Mouse (Mus musculus) G1E-ER4 (cell line): Measurements from ENCODE around the gene Gm6370. TPM values are rescaled to one million over a fixed set of nuclear protein-coding genes. Genes with fewer than 3 reads are reported as not detected.
"Not testable (repeated sequence)": the region's sequence is repeated elsewhere in the genome, so short reads cannot be mapped to it uniquely, and the experiment has no call there.

ENCODE experiments used
- GATA1 ChIP-seq: IDR thresholded peaks from one replicate; pipeline ENCODE4 v1.8.0; 2012; ENCODE audit warnings: low read length, inconsistent platforms
- polyA plus RNA-seq: library from polyadenylated mRNA; stranded (reverse); fragments of >175 nt; gene quantifications from 2 replicates; pipeline ENCODE4 v1.2.3, GENCODE M21; 2012

The Gm6370 gene
- not detected in 2 replicates for polyA plus RNA-seq

DNA sequence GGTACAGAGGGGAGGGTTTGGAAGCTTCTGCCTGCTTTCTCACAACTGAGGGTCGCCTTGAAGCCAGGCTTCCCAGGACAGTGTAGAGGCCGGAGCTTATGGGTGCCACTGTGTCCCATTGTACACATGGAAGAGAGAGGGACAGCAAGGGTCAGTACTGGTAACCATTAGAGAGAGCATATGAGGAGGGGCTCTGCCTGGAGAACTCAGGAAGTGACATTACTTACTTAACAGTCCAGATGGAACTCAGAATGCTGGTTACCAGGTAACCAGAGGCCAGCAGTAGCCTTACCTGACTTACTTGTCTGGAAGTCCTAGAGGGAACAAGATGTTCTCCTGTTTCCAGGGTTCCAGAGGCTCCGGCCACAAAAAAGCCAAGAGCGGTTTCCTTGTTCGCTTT is at the start of gene Gm6370:
Gm6370 (plus strand) TSS at position 301 of the 400 bp plus-strand sequence.
- not testable (repeated sequence) for TF ChIP-seq GATA1

DNA sequence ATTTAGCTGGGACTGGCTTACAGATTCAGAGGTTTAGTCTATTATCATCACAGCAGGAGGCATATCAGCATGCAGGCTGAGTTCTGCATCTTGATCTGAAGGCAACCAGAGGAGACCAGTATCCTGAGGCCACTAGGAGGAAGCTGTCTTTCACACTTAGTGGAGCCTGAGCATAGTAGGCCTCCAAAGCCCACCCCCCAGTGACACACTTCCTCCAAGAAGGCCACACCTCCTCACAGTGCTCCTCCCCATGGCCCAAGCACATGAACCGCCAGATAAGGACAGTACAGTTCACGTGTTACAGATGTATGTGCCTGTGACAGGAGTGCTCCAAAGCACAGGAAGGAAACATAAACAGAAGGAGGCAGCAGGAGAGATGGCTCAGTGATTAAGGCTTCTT is 48.4 kb upstream of the Gm6370 start:
- TF ChIP-seq GATA1: no peak

DNA sequence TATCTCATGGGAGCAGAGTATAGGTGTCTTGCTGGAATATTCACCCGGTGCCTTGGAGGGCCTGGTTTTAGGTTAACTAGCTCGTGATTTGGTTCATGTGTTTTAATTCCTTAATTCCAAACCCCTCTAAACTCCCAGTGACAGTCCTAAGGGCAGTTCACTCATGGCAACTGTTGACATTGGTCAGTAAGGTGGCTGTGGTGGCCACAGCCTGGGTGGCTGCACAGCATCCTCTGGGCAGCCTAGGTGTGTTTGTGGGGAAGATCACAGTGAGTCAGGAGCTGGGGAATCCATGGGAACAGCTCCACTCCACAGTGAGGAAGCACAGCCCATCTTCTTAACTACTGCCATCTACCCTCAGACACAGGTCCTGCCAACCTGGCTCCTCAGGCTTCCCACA is 44.5 kb upstream of the Gm6370 start:
- TF ChIP-seq GATA1: no peak

DNA sequence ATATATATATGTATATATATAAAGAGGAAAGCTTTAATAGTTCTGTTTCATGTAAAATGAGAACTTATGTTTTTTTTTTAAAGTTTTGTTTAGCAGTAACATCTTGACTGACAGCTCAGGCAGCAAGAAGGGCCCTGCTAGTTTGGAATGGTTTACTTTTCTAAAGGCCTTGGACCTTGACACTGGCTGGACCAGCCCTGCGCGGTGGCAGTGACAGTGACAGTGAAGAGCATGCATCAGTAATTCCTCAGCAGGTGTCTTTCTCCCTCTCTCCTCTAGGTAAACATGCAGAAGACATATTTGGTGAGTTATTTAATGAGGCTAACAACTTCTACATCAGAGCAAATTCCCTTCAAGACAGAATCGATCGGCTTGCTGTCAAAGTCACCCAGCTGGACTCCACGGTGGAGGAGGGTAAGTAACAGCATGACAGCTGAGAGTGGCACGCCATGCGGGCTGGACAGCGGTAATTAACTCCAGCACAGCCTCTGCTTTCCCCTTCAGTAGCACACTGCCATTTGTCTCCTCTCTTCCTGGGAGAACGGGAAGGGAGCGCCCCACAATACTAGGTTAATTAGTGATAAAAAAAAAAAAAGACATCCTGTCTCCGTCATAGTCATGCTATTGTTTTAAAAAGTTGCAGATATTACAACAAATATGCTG is 39.4 kb upstream of the Gm6370 start:
- no peak for TF ChIP-seq GATA1

DNA sequence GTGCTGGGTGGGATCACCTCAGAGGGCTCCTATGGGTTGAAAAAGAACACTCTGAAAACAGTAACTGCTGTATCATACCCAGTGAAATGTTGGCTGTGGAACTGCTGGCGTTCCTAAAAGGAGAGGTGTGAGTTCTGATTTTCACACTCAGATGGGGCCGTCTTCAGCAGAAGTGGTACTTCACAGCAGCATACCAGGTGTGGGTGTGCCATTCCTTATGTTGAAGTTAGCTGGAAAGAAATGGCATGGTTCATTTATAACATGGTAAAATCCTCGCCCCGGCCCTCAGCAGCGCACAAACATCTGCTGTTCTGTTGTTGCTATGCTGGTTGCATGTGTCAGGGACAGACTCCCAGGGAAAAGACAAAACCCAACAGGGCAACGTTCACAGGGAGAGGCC is 37.6 kb upstream of the Gm6370 start:
- no peak for TF ChIP-seq GATA1

DNA sequence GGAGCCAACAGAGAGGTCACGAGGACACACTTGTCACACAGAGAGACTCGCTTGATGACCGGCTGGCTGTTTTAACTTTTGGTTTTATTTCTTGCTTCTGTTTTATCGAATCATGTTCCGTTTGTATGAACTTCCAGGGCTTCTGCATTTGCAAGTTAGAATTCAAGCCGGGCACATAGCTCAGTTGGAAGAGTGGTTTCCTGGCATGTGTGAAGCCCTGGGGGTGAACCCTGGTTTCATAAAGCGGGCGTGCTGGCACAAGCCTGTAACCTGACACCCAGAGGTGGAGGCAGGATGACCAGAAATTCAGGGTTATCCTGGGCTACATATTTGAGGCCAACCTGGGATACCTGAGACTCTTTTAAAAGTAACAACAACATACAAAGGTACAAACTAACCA is 29.6 kb upstream of the Gm6370 start:
- no peak for TF ChIP-seq GATA1

DNA sequence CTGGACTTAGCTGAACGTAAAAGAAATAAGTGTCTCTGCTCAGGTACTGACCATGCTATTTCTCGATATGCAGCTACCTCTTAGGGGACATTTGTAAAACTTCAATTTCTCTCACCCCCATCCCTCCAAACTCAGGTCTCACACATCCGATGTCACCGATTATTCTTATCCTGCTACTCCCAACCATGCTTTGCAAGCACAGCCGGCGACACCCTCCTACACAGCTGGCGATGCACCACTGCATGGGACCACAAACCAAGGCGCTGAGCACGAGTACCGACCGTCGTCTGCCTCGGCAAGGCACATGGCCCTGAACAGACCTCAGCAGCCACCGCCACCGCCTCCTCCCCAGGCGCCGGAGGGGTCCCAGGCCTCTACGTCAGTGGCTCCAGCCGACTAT is 24.5 kb upstream of the Gm6370 start:
- no peak for TF ChIP-seq GATA1

DNA sequence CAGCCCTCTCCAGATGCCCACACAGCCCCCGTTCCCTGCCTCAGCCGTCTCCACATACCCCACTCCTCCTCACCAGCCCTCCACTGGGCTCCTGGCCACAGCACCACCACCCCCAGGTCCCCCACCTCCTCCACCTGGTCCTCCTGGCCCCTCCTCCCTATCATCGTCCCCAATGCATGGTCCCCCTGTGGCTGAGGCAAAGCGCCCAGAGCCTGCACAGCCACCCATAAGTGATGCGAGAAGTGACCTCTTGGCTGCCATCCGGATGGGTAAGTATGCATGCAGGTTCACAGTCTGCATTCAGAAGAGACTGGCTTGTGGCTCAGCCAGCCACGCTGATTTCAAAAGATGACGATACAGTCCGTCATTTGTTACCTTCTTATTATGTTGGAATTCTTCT is 22.9 kb upstream of the Gm6370 start:
- no peak for TF ChIP-seq GATA1

DNA sequence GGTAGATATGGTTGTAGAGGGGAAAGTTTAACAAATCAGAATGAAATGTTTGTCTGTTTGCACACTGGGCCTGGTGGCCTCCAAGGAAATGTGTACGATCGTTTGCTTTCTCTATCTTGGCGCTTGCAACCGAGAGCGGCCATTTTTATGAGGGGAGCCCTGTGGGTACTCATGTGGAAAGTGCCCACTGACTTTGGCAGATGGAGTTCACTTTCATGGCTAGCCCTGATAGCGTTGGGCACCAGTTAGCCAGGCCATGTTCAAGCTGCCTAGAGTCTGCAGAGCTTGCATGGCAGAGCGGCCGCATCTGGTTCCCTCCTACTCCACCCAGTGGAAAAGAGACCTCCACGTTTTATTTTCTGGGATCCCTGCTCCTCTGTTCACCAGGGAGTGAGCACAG is 20.3 kb upstream of the Gm6370 start:
- TF ChIP-seq GATA1: no peak

DNA sequence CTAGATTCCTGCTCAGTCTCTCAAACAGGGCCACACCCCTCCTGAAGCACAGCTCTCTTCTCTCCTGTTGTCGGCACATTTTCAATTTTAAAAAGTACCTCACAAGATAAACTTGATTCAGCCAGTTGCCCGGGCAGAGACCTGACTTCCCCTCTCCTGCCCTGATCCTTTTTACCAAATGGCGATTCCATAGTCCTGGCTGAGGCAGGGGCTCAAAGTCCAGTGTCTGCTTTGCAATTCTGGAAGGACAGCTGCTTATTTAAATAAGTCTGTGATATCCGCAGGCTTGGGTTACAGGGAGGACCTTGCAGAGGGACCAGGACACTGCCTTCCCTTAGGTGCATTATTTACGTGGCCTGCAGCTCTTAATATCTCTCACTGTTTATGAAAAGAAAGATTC is 19.9 kb upstream of the Gm6370 start:
- TF ChIP-seq GATA1: no peak

DNA sequence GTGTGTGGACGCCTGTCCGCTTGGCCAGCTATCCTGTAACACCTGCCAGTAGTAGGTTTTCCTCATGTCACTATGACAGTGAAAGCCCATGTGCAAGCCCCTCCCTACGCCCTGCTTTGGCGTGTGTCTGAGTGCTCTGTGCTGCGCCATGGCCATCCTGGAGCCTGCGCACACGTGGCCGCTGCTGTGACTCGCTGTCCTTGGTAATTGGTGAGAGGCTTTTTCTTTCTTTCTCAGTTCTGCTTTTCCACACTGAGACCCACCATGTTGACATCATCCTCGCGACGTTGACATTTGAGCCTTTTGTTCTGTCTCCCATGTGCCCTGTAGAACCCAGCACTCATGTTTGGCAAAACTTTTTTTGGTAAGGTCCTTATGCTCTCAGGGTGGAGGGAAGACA is 19.3 kb upstream of the Gm6370 start:
- TF ChIP-seq GATA1: no peak

DNA sequence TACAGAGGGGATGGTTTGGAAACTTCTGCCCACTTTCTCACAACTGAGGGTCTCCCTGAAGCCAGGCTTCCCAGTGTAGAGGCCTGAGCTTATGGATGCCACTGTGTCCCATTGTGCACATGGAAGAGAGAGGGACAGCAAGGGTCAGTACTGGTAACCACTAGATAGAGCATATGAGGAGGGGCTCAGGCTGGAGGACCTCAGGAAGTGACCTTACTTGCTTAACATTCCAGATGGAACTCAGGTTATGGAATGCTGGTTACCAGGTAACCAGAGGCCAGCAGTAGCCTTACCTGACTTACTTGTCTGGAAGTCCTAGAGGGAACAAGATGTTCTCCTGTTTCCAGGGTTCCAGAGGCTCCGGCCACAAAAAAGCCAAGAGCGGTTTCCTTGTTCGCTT is 9.5 kb upstream of the Gm6370 start, which contains the start of gene Gm6408:
Gm6408 (plus strand) TSS at position 301 of the 400 bp plus-strand sequence.
- TF ChIP-seq GATA1: not testable (repeated sequence)

DNA sequence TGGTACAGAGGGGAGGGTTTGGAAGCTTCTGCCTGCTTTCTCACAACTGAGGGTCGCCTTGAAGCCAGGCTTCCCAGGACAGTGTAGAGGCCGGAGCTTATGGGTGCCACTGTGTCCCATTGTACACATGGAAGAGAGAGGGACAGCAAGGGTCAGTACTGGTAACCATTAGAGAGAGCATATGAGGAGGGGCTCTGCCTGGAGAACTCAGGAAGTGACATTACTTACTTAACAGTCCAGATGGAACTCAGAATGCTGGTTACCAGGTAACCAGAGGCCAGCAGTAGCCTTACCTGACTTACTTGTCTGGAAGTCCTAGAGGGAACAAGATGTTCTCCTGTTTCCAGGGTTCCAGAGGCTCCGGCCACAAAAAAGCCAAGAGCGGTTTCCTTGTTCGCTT is 10.9 kb downstream of the Gm6370 start, which contains the start of gene 4930449I24Rik:
4930449I24Rik (plus strand) TSS at position 301 of the 400 bp plus-strand sequence.
- not testable (repeated sequence) for TF ChIP-seq GATA1

DNA sequence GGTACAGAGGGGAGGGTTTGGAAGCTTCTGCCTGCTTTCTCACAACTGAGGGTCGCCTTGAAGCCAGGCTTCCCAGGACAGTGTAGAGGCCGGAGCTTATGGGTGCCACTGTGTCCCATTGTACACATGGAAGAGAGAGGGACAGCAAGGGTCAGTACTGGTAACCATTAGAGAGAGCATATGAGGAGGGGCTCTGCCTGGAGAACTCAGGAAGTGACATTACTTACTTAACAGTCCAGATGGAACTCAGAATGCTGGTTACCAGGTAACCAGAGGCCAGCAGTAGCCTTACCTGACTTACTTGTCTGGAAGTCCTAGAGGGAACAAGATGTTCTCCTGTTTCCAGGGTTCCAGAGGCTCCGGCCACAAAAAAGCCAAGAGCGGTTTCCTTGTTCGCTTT is 22.7 kb downstream of the Gm6370 start, which contains the start of gene Gm3402:
Gm3402 (plus strand) TSS at position 301 of the 400 bp plus-strand sequence.
- not testable (repeated sequence) for TF ChIP-seq GATA1

DNA sequence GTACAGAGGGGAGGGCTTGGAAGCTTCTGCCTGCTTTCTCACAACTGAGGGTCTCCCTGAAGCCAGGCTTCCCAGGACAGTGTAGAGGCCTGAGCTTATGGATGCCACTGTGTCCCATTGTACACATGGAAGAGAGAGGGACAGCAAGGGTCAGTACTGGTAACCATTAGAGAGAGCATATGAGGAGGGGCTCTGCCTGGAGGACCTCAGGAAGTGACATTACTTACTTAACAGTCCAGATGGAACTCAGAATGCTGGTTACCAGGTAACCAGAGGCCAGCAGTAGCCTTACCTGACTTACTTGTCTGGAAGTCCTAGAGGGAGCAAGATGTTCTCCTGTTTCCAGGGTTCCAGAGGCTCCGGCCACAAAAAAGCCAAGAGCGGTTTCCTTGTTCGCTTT is 34.3 kb downstream of the Gm6370 start, which contains the start of gene Gm3404:
Gm3404 (plus strand) TSS at position 301 of the 400 bp plus-strand sequence.
- not testable (repeated sequence) for TF ChIP-seq GATA1

DNA sequence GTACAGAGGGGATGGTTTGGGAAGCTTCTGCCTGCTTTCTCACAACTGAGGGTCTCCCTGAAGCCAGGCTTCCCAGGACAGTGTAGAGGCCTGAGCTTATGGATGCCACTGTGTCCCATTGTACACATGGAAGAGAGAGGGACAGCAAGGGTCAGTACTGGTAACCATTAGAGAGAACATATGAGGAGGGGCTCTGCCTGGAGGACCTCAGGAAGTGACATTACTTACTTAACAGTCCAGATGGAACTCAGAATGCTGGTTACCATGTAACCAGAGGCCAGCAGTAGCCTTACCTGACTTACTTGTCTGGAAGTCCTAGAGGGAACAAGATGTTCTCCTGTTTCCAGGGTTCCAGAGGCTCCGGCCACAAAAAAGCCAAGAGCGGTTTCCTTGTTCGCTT is 46.2 kb downstream of the Gm6370 start, which contains the start of gene Gm3409:
Gm3409 (plus strand) TSS at position 301 of the 400 bp plus-strand sequence.
- TF ChIP-seq GATA1: not testable (repeated sequence)

Other genes starting within 250 kb of the Gm6370 start
- gene Wasf3, start 106.4 kb upstream of the Gm6370 start, polyA plus RNA-seq: not detected in 2 replicates
- not detected in 2 replicates for gene Gm6408, start 9.4 kb upstream of the Gm6370 start, polyA plus RNA-seq
- gene 4930449I24Rik, start 11.0 kb downstream of the Gm6370 start, polyA plus RNA-seq: not detected in 2 replicates
- gene Gm3402, start 22.8 kb downstream of the Gm6370 start, polyA plus RNA-seq: not detected in 2 replicates
- gene Gm3404, start 34.4 kb downstream of the Gm6370 start, polyA plus RNA-seq: not detected in 2 replicates
- gene Gm3409, start 46.3 kb downstream of the Gm6370 start, polyA plus RNA-seq: not detected in 2 replicates
- gene Gm3415, start 64.8 kb downstream of the Gm6370 start, polyA plus RNA-seq: not detected in 2 replicates
- gene Gpr12, start 93.9 kb downstream of the Gm6370 start, polyA plus RNA-seq: not detected in 2 replicates